ENCODE assay signal across 19 mouse cellular contexts in the genomic region with DNA sequence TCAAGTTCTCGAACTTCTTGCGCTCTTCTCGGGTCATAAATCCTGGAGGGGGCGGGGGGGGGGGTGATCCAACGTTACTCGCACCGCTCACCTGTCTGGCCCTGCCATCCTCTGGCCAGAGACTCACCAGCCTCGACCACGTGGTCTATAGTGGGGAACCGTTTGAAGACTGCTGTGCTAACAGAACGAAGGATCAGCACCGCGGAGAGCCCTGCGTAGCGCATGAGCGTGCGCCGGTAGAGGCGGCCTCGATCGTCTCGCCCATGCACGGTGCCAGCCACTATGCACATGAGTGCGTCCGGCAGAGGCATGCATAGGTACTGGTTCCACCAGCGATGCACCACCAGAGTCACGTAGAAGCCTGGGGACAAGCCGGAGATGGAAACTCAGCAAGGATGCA. TPM values are rescaled to one million over a fixed set of nuclear protein-coding genes. Genes with fewer than 3 reads are reported as not detected.
DNase-seq lines count a peak whose midpoint lies in the region; ATAC-seq lines count a peak whose summit lies in the region.
"Had no signal": no experiment of that assay in that cellular context is flagged by ENCODE, and none has a peak within 500 bp of the region (broad histone marks: within the 10 kb centered on the region; RNA-seq: fewer than 3 reads in every experiment).

No protein-coding gene starts in this region.

- H3K9ac ChIP-seq in intestine, embryonic 15.5 days: no peak overlapping the region
- no peak overlapping the region for H3K9ac ChIP-seq in intestine, embryonic 16.5 days (ENCODE audit: low read depth, low read length)
- no peak overlapping the region for H3K9ac ChIP-seq in midbrain, embryonic 15.5 days
- H3K9ac ChIP-seq: forebrain, embryonic 15.5 days had no signal

- H3K27ac ChIP-seq in intestine, embryonic 15.5 days: no peak overlapping the region
- no peak overlapping the region for H3K27ac ChIP-seq in intestine, embryonic 16.5 days (ENCODE audit: low read length)
- no peak overlapping the region for H3K27ac ChIP-seq in midbrain, embryonic 10.5 days (replicated peaks)
- no peak overlapping the region for H3K27ac ChIP-seq in midbrain, embryonic 15.5 days
- H3K27ac ChIP-seq in embryonic facial prominence, embryonic 10.5 days (replicated peaks): no peak overlapping the region
- H3K27ac ChIP-seq: forebrain, embryonic 15.5 days had no signal

- H3K36me3 ChIP-seq in intestine, embryonic 15.5 days: no peaks in the 10 kb centered on the region
- no peaks in the 10 kb centered on the region for H3K36me3 ChIP-seq in intestine, embryonic 16.5 days (ENCODE audit: control insufficient read depth, insufficient read depth, low read length)
- H3K36me3 ChIP-seq in midbrain, embryonic 10.5 days: no peaks in the 10 kb centered on the region
- H3K36me3 ChIP-seq in midbrain, embryonic 15.5 days (replicated peaks): no peaks in the 10 kb centered on the region
- H3K36me3 ChIP-seq in embryonic facial prominence, embryonic 10.5 days (replicated peaks): no peaks in the 10 kb centered on the region
- H3K36me3 ChIP-seq: forebrain, embryonic 15.5 days; G1E had no signal

- no peak overlapping the region for H3K4me2 ChIP-seq in intestine, embryonic 15.5 days (replicated peaks)
- H3K4me2 ChIP-seq in intestine, embryonic 16.5 days (ENCODE audit: low read depth, low read length): no peak overlapping the region
- no peak overlapping the region for H3K4me2 ChIP-seq in midbrain, embryonic 15.5 days
- H3K4me2 ChIP-seq: forebrain, embryonic 15.5 days; midbrain, embryonic 11.5 days had no signal

- H3K4me1 ChIP-seq in intestine, embryonic 15.5 days (replicated peaks): peaks cover 5% of the 10 kb centered on the region; the same call in 1 of the 2 replicates
- no peaks in the 10 kb centered on the region for H3K4me1 ChIP-seq in intestine, embryonic 16.5 days (ENCODE audit: control insufficient read depth, insufficient read depth, low read length)
- peaks cover 12% of the 10 kb centered on the region for H3K4me1 ChIP-seq in midbrain, embryonic 10.5 days
- H3K4me1 ChIP-seq in midbrain, embryonic 15.5 days: peaks cover 6% of the 10 kb centered on the region; the same call in 1 of the 2 replicates
- peaks cover 6% of the 10 kb centered on the region for H3K4me1 ChIP-seq in embryonic facial prominence, embryonic 10.5 days

- no peak for DNase-seq in midbrain, embryonic 10.5 days (ENCODE audit: low spot score)
- peak; percentile 27 for DNase-seq in embryonic facial prominence, embryonic 10.5 days (ENCODE audit: low spot score)
- peak; percentile 19 for DNase-seq in mesoderm, embryonic 11.5 days (ENCODE audit: low read depth, low spot score)
- no peak for DNase-seq in spleen, postnatal 14 days (ENCODE audit: low spot score in 2 of 2)
- DNase-seq: cerebellum, adult 9-10 months; heart, adult 18-20 months; kidney, adult 2 months; layer of hippocampus, postnatal 36 days; liver; lung, adult 2 months; right cerebral cortex, adult 18-20 months had no signal

- peak; percentile 49; the same call in 1 of the 2 replicates for ATAC-seq in intestine, embryonic 15.5 days
- ATAC-seq in intestine, embryonic 16.5 days: no peak
- no peak for ATAC-seq in midbrain, embryonic 15.5 days (replicated peaks)
- ATAC-seq: forebrain, embryonic 15.5 days had no signal

- no peak overlapping the region for H3K4me3 ChIP-seq in intestine, embryonic 15.5 days (replicated peaks)
- H3K4me3 ChIP-seq in intestine, embryonic 16.5 days (ENCODE audit: low read length): no peak overlapping the region
- peak overlapping the region; percentile 21 for H3K4me3 ChIP-seq in midbrain, embryonic 10.5 days
- no peak overlapping the region for H3K4me3 ChIP-seq in midbrain, embryonic 15.5 days
- no peak overlapping the region for H3K4me3 ChIP-seq in embryonic facial prominence, embryonic 10.5 days
- H3K4me3 ChIP-seq: forebrain, embryonic 15.5 days; myocyte had no signal

- peaks cover 45% of the 10 kb centered on the region for H3K27me3 ChIP-seq in intestine, embryonic 15.5 days (replicated peaks)
- H3K27me3 ChIP-seq in intestine, embryonic 16.5 days (replicated peaks; ENCODE audit: control insufficient read depth, insufficient read depth, low read length): peaks cover 27% of the 10 kb centered on the region
- peaks cover 77% of the 10 kb centered on the region for H3K27me3 ChIP-seq in midbrain, embryonic 10.5 days (ENCODE audit: low read depth, poor library complexity, severe bottlenecking)
- H3K27me3 ChIP-seq in midbrain, embryonic 15.5 days (replicated peaks): peaks cover 38% of the 10 kb centered on the region
- H3K27me3 ChIP-seq in embryonic facial prominence, embryonic 10.5 days (replicated peaks; ENCODE audit: low read depth, poor library complexity, severe bottlenecking): peaks cover 81% of the 10 kb centered on the region

- H3K9me3 ChIP-seq in intestine, embryonic 15.5 days: no peaks in the 10 kb centered on the region
- H3K9me3 ChIP-seq in intestine, embryonic 16.5 days (ENCODE audit: control insufficient read depth, low read length): no peaks in the 10 kb centered on the region
- H3K9me3 ChIP-seq in midbrain, embryonic 10.5 days (replicated peaks): no peaks in the 10 kb centered on the region
- H3K9me3 ChIP-seq in midbrain, embryonic 15.5 days: no peaks in the 10 kb centered on the region
- no peaks in the 10 kb centered on the region for H3K9me3 ChIP-seq in embryonic facial prominence, embryonic 10.5 days
- H3K9me3 ChIP-seq: forebrain, embryonic 15.5 days had no signal

- WGBS in intestine, embryonic 15.5 days: 11% methylated on average over 28 of the region's 28 CpGs
- WGBS in intestine, embryonic 16.5 days: 9% methylated on average over 28 of the region's 28 CpGs
- 13% methylated on average over 28 of the region's 28 CpGs for WGBS in midbrain, embryonic 10.5 days
- 14% methylated on average over 28 of the region's 28 CpGs for WGBS in midbrain, embryonic 15.5 days
- WGBS in embryonic facial prominence, embryonic 10.5 days: 17% methylated on average over 28 of the region's 28 CpGs

RNA-seq across cellular contexts. Expression of a gene that starts 3.1 kb away (rescaled TPM):
- 0.14 and 0.76 TPM in 2 replicates for polyA plus RNA-seq in intestine, embryonic 15.5 days (2015; fragmentation: Nextera tagmentation; extraction: Ambion mirVana)
- polyA plus RNA-seq in intestine, embryonic 16.5 days (2015; fragmentation: Nextera tagmentation; extraction: Ambion mirVana): 0.09 and 0.28 TPM in 2 replicates
- not detected in 2 replicates for polyA plus RNA-seq in midbrain, embryonic 10.5 days (2016; fragmentation: Nextera tagmentation; extraction: Ambion mirVana)
- not detected in 2 replicates for polyA plus RNA-seq in midbrain, embryonic 15.5 days (2015; fragmentation: Nextera tagmentation; extraction: Ambion mirVana)
- 0.08 TPM in 1 of 2 replicates, not detected in the other for polyA plus RNA-seq in embryonic facial prominence, embryonic 10.5 days (2016; fragmentation: Nextera tagmentation; extraction: Ambion mirVana)
- polyA plus RNA-seq: forebrain, embryonic 15.5 days; G1E; heart, embryonic 14.5 days; kidney, adult 2 months; midbrain, embryonic 11.5 days; myocyte had no signal

RNA-seq across cellular contexts. Expression of a gene that starts 13.8 kb away (rescaled TPM):
- 125 and 130 TPM in 2 replicates for polyA plus RNA-seq in intestine, embryonic 15.5 days (2015; fragmentation: Nextera tagmentation; extraction: Ambion mirVana)
- polyA plus RNA-seq in intestine, embryonic 16.5 days (2015; fragmentation: Nextera tagmentation; extraction: Ambion mirVana): 139 and 144 TPM in 2 replicates
- 160 and 164 TPM in 2 replicates for polyA plus RNA-seq in midbrain, embryonic 10.5 days (2016; fragmentation: Nextera tagmentation; extraction: Ambion mirVana)
- 146 and 159 TPM in 2 replicates for polyA plus RNA-seq in midbrain, embryonic 15.5 days (2015; fragmentation: Nextera tagmentation; extraction: Ambion mirVana)
- 157 TPM in 2 replicates for polyA plus RNA-seq in embryonic facial prominence, embryonic 10.5 days (2016; fragmentation: Nextera tagmentation; extraction: Ambion mirVana)

RNA-seq across cellular contexts. Expression of a gene that starts 15.4 kb away (rescaled TPM):
- polyA plus RNA-seq in intestine, embryonic 15.5 days (2015; fragmentation: Nextera tagmentation; extraction: Ambion mirVana): 110 and 113 TPM in 2 replicates
- 79.0 and 81.4 TPM in 2 replicates for polyA plus RNA-seq in intestine, embryonic 16.5 days (2015; fragmentation: Nextera tagmentation; extraction: Ambion mirVana)
- 140 and 146 TPM in 2 replicates for polyA plus RNA-seq in midbrain, embryonic 10.5 days (2016; fragmentation: Nextera tagmentation; extraction: Ambion mirVana)
- polyA plus RNA-seq in midbrain, embryonic 15.5 days (2015; fragmentation: Nextera tagmentation; extraction: Ambion mirVana): 121 and 124 TPM in 2 replicates
- polyA plus RNA-seq in embryonic facial prominence, embryonic 10.5 days (2016; fragmentation: Nextera tagmentation; extraction: Ambion mirVana): 154 and 157 TPM in 2 replicates

RNA-seq across cellular contexts. Expression of a gene that starts 20.8 kb away (rescaled TPM):
- polyA plus RNA-seq in intestine, embryonic 15.5 days (2015; fragmentation: Nextera tagmentation; extraction: Ambion mirVana): 68.7 and 75.8 TPM in 2 replicates
- polyA plus RNA-seq in intestine, embryonic 16.5 days (2015; fragmentation: Nextera tagmentation; extraction: Ambion mirVana): 96.9 and 108 TPM in 2 replicates
- 18.2 and 18.4 TPM in 2 replicates for polyA plus RNA-seq in midbrain, embryonic 10.5 days (2016; fragmentation: Nextera tagmentation; extraction: Ambion mirVana)
- 38.9 and 41.1 TPM in 2 replicates for polyA plus RNA-seq in midbrain, embryonic 15.5 days (2015; fragmentation: Nextera tagmentation; extraction: Ambion mirVana)
- 19.5 and 20.0 TPM in 2 replicates for polyA plus RNA-seq in embryonic facial prominence, embryonic 10.5 days (2016; fragmentation: Nextera tagmentation; extraction: Ambion mirVana)

RNA-seq across cellular contexts. Expression of a gene that starts 25.5 kb away (rescaled TPM):
- 28.1 and 29.4 TPM in 2 replicates for polyA plus RNA-seq in intestine, embryonic 15.5 days (2015; fragmentation: Nextera tagmentation; extraction: Ambion mirVana)
- polyA plus RNA-seq in intestine, embryonic 16.5 days (2015; fragmentation: Nextera tagmentation; extraction: Ambion mirVana): 21.6 and 22.0 TPM in 2 replicates
- 28.6 and 34.9 TPM in 2 replicates for polyA plus RNA-seq in midbrain, embryonic 10.5 days (2016; fragmentation: Nextera tagmentation; extraction: Ambion mirVana)
- polyA plus RNA-seq in midbrain, embryonic 15.5 days (2015; fragmentation: Nextera tagmentation; extraction: Ambion mirVana): 64.2 and 71.0 TPM in 2 replicates
- polyA plus RNA-seq in embryonic facial prominence, embryonic 10.5 days (2016; fragmentation: Nextera tagmentation; extraction: Ambion mirVana): 31.2 and 31.5 TPM in 2 replicates

Comparison
In these comparisons a context has a peak if more than half of its experiments do, and no peak if none do; other contexts are left out.
1. DNase-seq: peak in embryonic facial prominence, embryonic 10.5 days (single experiment) and mesoderm, embryonic 11.5 days (single experiment); none in midbrain, embryonic 10.5 days (single experiment) and spleen, postnatal 14 days (0 of 2).